Mouse (Mus musculus): ENCODE measurements around the gene Rgs3. TPM values are rescaled to one million over a fixed set of nuclear protein-coding genes. Genes with fewer than 3 reads are reported as not detected.

The Rgs3 gene
- polyA plus RNA-seq, 1 experiment from 2014 or later: 63.1 TPM

DNA sequence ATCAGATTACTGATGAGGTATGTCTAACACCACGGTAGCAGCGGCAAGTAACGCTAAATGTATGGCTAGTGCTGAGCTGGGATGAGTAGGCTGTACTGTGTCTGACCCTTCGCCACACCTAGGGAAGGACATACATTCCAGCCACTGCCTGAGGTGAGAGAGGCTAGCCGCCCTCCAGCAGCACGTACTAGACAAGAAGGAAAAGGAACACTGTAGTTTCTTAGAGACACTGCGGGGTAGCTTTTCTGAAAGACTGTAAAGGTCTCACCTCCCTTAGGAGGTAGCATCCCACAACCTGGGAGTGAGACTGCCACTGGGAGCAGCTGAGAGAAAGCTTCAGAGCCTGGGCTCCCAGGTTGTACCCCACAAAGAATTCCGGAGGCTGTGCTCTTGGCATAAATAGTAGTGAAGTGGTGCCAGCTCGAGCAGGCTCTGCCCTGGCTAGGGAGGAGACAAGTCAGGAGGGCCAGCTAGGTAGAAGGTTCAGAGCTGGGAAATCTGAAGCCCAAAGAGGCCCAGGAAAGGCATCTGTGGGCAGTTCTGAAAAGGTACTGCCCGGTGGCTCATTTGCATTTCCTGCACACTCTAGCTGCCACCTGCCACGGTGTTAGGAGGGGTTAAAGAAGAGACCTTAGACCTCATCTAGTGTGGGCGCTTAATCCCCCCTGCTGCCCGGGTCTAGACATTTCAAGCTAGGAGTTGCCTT lies 41.1 kb upstream of the Rgs3 start:
- Histone ChIP-seq H3K9me3 (replicated peaks; ENCODE audit: control insufficient read depth, low read length) (no peaks in the 10 kb centered on the region), H3K9ac (ENCODE audit: low read length) (peak overlapping the region; percentile 87), H3K27ac (ENCODE audit: low read length) (peak overlapping the region; percentile 79), H3K4me1 (ENCODE audit: control insufficient read depth, insufficient read depth, low read length) (peaks cover 34% of the 10 kb centered on the region), H3K4me2 (ENCODE audit: low read depth, low read length) (peak overlapping the region; percentile 91), H3K4me3 (ENCODE audit: low read length) (peak overlapping the region; percentile 79), H3K27me3 (ENCODE audit: control insufficient read depth, insufficient read depth, low read length) (no peaks in the 10 kb centered on the region), H3K36me3 (ENCODE audit: control insufficient read depth, insufficient read depth) (peaks cover 4% of the 10 kb centered on the region; the same call in 1 of the 2 replicates)
- ATAC-seq (replicated peaks; ENCODE audit: extremely low read depth, insufficient read depth, low FRiP score): no peak
- 39% methylated on average over 13 of the region's 13 CpGs for WGBS

DNA sequence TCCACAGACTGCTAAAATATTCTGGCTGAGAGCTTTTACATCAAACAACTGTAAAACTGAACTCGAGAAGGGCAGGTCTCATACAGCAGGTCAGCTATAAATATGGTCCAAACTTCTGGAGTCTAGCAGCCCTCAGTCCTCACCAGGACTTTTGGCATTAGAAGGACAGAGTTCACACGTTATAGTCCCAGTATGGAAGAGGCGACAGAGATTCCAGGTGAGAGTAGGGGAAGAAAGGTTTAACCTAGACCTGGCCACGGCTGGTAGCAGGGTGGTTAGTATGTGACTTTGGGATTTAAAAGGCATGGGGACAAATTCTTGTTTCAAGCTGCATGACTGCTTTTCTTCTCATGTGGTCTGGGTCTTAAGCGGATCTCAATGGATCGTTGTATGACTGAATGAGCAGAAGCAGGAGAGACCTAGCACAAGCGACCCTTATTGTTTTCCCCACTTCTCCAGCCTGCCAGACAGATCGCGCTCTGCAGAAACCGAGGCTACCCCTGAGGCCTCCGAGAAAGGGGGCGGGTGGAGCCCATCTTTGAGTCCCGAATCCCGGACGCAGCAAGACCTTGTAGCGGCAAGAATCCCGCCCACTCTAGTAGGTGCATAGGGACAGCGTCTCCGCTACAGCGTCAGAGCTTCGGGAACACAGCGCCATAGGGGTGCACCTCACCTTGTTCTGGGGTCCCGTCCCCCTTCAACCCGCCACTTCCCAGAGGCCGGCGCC lies 40.4 kb upstream of the Rgs3 start:
- Histone ChIP-seq H3K36me3 (ENCODE audit: control insufficient read depth, insufficient read depth) (peaks cover 7% of the 10 kb centered on the region), H3K9me3 (replicated peaks; ENCODE audit: control insufficient read depth, low read length) (no peaks in the 10 kb centered on the region), H3K9ac (ENCODE audit: low read length) (peak overlapping the region; percentile 87), H3K4me1 (ENCODE audit: control insufficient read depth, insufficient read depth, low read length) (peaks cover 41% of the 10 kb centered on the region), H3K27me3 (ENCODE audit: control insufficient read depth, insufficient read depth, low read length) (no peaks in the 10 kb centered on the region), H3K4me2 (ENCODE audit: low read depth, low read length) (peak overlapping the region; percentile 91), H3K4me3 (ENCODE audit: low read length) (peak overlapping the region; percentile 79), H3K27ac (ENCODE audit: low read length) (peak overlapping the region; percentile 79)
- WGBS: 1% methylated on average over 26 of the region's 26 CpGs
- peak; percentile 32 for ATAC-seq (replicated peaks; ENCODE audit: extremely low read depth, insufficient read depth, low FRiP score)

DNA sequence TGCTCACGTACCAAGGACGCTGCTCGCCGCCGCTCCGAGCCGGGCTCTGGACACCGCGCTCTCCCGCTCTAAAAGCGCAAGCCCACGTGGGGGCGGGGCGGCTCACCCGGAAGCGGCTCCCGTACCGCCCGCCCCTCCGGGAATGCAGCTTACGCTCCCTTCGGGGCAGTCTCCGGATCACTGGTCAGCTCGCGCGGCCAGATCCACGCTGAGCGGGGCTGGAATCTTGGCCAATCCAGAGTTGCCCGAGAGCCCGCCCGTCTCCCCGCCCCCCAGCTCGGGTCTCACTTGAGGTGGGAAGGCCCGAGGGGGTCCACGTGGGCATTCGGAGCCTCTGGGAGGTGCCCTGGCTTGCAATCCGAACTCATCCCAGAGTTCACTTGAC lies 39.8 kb upstream of the Rgs3 start, which contains the start of gene Alad:
TSS of gene Alad (minus strand) at position 70 of the 385 bp plus-strand sequence.
- Histone ChIP-seq H3K4me1 (ENCODE audit: control insufficient read depth, insufficient read depth, low read length) (peaks cover 43% of the 10 kb centered on the region), H3K4me3 (ENCODE audit: low read length) (peak within 1 kb of the TSS; percentile 79), H3K27ac (ENCODE audit: low read length) (peak within 1 kb of the TSS; percentile 79), H3K9me3 (replicated peaks; ENCODE audit: control insufficient read depth, low read length) (no peaks in the 10 kb centered on the region), H3K9ac (ENCODE audit: low read length) (peak within 1 kb of the TSS; percentile 87), H3K4me2 (ENCODE audit: low read depth, low read length) (peak within 1 kb of the TSS; percentile 91), H3K36me3 (ENCODE audit: control insufficient read depth, insufficient read depth) (peaks cover 7% of the 10 kb centered on the region), H3K27me3 (ENCODE audit: control insufficient read depth, insufficient read depth, low read length) (no peaks in the 10 kb centered on the region)
- WGBS: under 1% methylated on average over 37 of the region's 37 CpGs
- peak; percentile 83 for ATAC-seq (replicated peaks; ENCODE audit: extremely low read depth, insufficient read depth, low FRiP score)

DNA sequence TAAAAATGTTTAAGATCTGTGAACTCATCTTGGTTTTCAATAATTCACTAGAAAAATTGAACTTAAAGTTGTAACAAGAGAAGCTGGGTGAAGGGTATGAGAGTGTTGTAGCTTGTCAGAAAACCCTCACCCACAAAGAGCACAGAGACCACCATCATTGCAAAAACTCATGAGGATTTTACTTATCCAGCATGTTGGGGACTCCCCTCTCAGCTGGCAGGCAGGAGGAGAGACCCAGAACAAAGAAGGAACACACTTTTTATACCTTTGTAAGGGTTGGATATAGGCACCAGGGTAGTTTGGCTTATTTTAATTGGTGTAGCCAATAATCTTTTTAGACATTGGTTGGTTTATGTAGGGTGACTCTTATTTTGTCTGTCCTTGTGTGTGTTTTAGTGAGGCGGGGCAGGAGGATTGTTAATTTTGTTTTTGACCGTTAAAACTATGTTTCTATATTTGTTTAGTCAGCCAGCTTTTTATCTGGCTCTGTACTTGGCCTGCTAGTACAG lies 38.7 kb upstream of the Rgs3 start:
- H3K27me3 ChIP-seq (ENCODE audit: control insufficient read depth, insufficient read depth, low read length): no peaks in the 10 kb centered on the region
- 73% methylated on average over 2 of the region's 2 CpGs for WGBS
- H3K9me3 ChIP-seq (replicated peaks; ENCODE audit: control insufficient read depth, low read length): no peaks in the 10 kb centered on the region
- H3K4me3 ChIP-seq (ENCODE audit: low read length): no peak overlapping the region
- no peak overlapping the region for H3K9ac ChIP-seq (ENCODE audit: low read length)
- ATAC-seq (replicated peaks; ENCODE audit: extremely low read depth, insufficient read depth, low FRiP score): no peak
- no peak overlapping the region for H3K4me2 ChIP-seq (ENCODE audit: low read depth, low read length)
- H3K27ac ChIP-seq (ENCODE audit: low read length): no peak overlapping the region
- peaks cover 7% of the 10 kb centered on the region for H3K36me3 ChIP-seq (ENCODE audit: control insufficient read depth, insufficient read depth)
- peaks cover 37% of the 10 kb centered on the region for H3K4me1 ChIP-seq (ENCODE audit: control insufficient read depth, insufficient read depth, low read length)

DNA sequence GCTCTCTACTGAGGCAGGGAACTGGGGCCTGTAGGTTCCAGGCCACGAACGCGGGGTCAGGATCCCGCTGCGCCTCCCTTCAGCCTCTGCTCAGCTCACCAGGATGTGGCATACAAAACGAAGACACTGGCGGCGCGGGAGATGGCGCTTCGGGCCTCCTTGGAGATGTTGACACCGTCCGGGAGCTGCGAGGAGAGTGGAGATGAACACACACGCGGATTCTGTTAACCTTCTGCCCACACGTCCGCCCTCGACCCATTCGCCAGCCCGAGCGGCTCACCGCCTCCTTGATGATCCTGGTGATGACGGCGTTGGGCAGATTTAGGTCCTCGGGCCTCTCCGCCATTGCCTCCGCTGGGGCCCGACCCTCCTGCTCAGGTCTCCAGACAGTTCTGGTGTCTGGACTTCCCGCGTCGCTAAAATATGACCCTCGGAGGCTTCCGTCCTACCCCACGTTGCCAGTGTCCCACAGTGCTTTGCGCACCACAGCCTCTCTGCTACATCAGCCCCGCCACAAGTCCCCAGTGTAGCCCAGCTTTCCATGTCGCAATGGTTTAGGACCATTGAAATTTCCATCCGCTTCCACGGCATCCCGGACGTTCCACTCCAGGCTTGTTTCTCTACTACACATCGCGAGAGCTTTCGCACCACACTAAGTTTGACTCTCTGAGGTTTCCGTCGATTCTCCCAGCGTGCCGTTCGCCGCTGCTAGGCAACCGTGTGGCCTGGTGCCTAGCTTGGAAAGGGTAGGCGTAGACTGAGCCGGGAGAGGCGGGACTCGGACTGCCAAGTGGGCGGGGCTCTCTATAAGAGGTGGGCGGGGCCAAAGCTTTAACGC lies 34.8 kb upstream of the Rgs3 start, which contains the start of the genes Pole3 and 4933430I17Rik:
TSS of gene Pole3 (minus strand) at position 418 of the 838 bp plus-strand sequence.
TSS of gene 4933430I17Rik (plus strand) at position 719 of the 838 bp plus-strand sequence.
- H3K4me2 ChIP-seq (ENCODE audit: low read depth, low read length): peak within 1 kb of the TSS; percentile 88
- H3K4me3 ChIP-seq (ENCODE audit: low read length): peak within 1 kb of the TSS; percentile 88
- peak within 1 kb of the TSS; percentile 93 for H3K27ac ChIP-seq (ENCODE audit: low read length)
- peak within 1 kb of the TSS; percentile 87 for H3K9ac ChIP-seq (ENCODE audit: low read length)
- H3K4me1 ChIP-seq (ENCODE audit: control insufficient read depth, insufficient read depth, low read length): peaks cover 9% of the 10 kb centered on the region
- no peaks in the 10 kb centered on the region for H3K9me3 ChIP-seq (replicated peaks; ENCODE audit: control insufficient read depth, low read length)
- H3K27me3 ChIP-seq (ENCODE audit: control insufficient read depth, insufficient read depth, low read length): no peaks in the 10 kb centered on the region
- ATAC-seq (replicated peaks; ENCODE audit: extremely low read depth, insufficient read depth, low FRiP score): peak; percentile 99
- under 1% methylated on average over 59 of the region's 59 CpGs for WGBS
- H3K36me3 ChIP-seq (ENCODE audit: control insufficient read depth, insufficient read depth): peaks cover 7% of the 10 kb centered on the region

DNA sequence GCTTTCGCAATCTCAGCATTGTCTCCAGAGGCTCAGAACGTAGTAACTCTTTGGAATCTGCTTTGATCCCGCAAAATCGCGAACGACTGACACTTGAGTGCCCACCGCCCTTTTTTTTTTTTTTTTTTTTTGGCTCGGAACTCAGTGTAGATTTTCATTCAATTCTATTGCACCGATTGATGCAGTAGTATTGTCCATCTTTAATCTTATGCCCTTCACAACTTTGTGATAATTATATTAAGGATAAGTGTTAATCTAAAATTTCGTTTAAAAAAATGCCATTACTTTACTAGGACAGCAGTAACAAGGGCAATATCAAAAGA lies 34.2 kb upstream of the Rgs3 start:
- H3K9ac ChIP-seq (ENCODE audit: low read length): peak overlapping the region; percentile 51; the same call in 1 of the 2 replicates
- H3K4me3 ChIP-seq (ENCODE audit: low read length): peak overlapping the region; percentile 88
- no peak for ATAC-seq (replicated peaks; ENCODE audit: extremely low read depth, insufficient read depth, low FRiP score)
- H3K36me3 ChIP-seq (ENCODE audit: control insufficient read depth, insufficient read depth): peaks cover 7% of the 10 kb centered on the region
- peak overlapping the region; percentile 59 for H3K4me2 ChIP-seq (ENCODE audit: low read depth, low read length)
- no peaks in the 10 kb centered on the region for H3K9me3 ChIP-seq (replicated peaks; ENCODE audit: control insufficient read depth, low read length)
- peaks cover 9% of the 10 kb centered on the region for H3K4me1 ChIP-seq (ENCODE audit: control insufficient read depth, insufficient read depth, low read length)
- WGBS: under 1% methylated on average over 10 of the region's 10 CpGs
- no peaks in the 10 kb centered on the region for H3K27me3 ChIP-seq (ENCODE audit: control insufficient read depth, insufficient read depth, low read length)
- H3K27ac ChIP-seq (ENCODE audit: low read length): no peak overlapping the region

DNA sequence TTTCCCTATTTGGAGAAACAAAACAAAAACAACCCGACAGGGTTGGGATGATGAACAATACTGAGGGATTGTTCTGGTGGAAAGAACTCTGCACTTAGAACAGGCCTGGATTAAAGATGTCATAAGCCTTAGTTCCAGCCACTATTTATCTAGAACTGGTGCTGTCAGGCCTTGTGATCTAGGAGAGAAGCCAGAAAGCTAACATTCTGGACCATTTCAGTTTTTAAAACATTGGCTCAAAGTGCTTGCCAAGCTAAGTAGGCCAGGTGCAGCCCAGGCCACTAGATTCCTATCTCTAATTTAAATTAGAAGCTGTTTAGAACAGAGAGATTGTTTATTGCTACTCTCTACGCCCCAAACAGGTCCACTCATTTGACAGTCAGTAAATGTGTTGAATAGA lies 33.4 kb upstream of the Rgs3 start:
- H3K4me3 ChIP-seq (ENCODE audit: low read length): no peak overlapping the region
- no peak overlapping the region for H3K9ac ChIP-seq (ENCODE audit: low read length)
- H3K27me3 ChIP-seq (ENCODE audit: control insufficient read depth, insufficient read depth, low read length): no peaks in the 10 kb centered on the region
- no peak overlapping the region for H3K27ac ChIP-seq (ENCODE audit: low read length)
- WGBS: 69% methylated on average over 2 of the region's 2 CpGs
- no peaks in the 10 kb centered on the region for H3K9me3 ChIP-seq (replicated peaks; ENCODE audit: control insufficient read depth, low read length)
- H3K4me2 ChIP-seq (ENCODE audit: low read depth, low read length): no peak overlapping the region
- ATAC-seq (replicated peaks; ENCODE audit: extremely low read depth, insufficient read depth, low FRiP score): no peak
- peaks cover 9% of the 10 kb centered on the region for H3K4me1 ChIP-seq (ENCODE audit: control insufficient read depth, insufficient read depth, low read length)
- H3K36me3 ChIP-seq (ENCODE audit: control insufficient read depth, insufficient read depth): peaks cover 7% of the 10 kb centered on the region

DNA sequence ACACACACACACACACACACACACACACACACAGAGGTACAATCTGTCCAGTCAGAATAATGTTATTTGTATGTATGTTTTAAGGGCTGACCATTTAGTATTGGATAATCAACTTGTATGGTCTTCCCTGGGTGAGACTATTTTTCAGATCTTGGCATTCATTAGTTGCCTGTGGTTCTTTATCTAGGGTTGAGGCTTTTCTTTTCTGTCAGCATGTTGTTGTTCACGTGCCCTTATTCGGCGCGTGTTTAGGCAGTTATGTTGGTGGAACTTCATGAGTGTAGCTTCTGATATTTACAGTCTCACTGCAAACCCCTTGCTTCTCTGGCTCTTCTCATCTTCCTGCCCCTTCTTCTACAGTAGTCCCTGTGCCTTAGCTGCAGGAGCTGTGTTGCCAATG lies 32.0 kb upstream of the Rgs3 start:
- H3K9me3 ChIP-seq (replicated peaks; ENCODE audit: control insufficient read depth, low read length): no peaks in the 10 kb centered on the region
- WGBS: 69% methylated on average over 4 of the region's 4 CpGs
- no peaks in the 10 kb centered on the region for H3K27me3 ChIP-seq (ENCODE audit: control insufficient read depth, insufficient read depth, low read length)
- no peak for ATAC-seq (replicated peaks; ENCODE audit: extremely low read depth, insufficient read depth, low FRiP score)
- peaks cover 4% of the 10 kb centered on the region for H3K36me3 ChIP-seq (ENCODE audit: control insufficient read depth, insufficient read depth)
- peaks cover 9% of the 10 kb centered on the region for H3K4me1 ChIP-seq (ENCODE audit: control insufficient read depth, insufficient read depth, low read length)
- H3K4me3 ChIP-seq (ENCODE audit: low read length): no peak overlapping the region
- no peak overlapping the region for H3K9ac ChIP-seq (ENCODE audit: low read length)
- no peak overlapping the region for H3K4me2 ChIP-seq (ENCODE audit: low read depth, low read length)
- no peak overlapping the region for H3K27ac ChIP-seq (ENCODE audit: low read length)
